Mouse (Mus musculus): ENCODE data around the gene Kirrel.
A peak's percentile ranks its signal among the peaks of the same experiment; 100 is the strongest.

The Kirrel gene

GRCm38 (mm10) chr3:87165291-87165881, 9.2 kb downstream of the Kirrel start:
- DNase-seq, result peak; percentile 55 to 72

GRCm38 (mm10) chr3:87164099-87164815, 10.3 kb downstream of the Kirrel start:
- no peak for DNase-seq

GRCm38 (mm10) chr3:87163116-87163515, 11.4 kb downstream of the Kirrel start:
- no peak for DNase-seq

- no peak for DNase-seq
Measured at GRCm38 (mm10) chr3:87162380-87162779, 12.2 kb downstream of the Kirrel start.

GRCm38 (mm10) chr3:87161601-87162000, 12.9 kb downstream of the Kirrel start:
- no peak for DNase-seq

- no peak for DNase-seq
Measured at GRCm38 (mm10) chr3:87160819-87161509, 13.6 kb downstream of the Kirrel start.

GRCm38 (mm10) chr3:87159190-87159589, 15.4 kb downstream of the Kirrel start:
- no peak for DNase-seq

GRCm38 (mm10) chr3:87157767-87158291, 16.7 kb downstream of the Kirrel start:
- DNase-seq, result peak; percentile 64 to 75

- no peak for DNase-seq
Measured at GRCm38 (mm10) chr3:87157297-87157696, 17.2 kb downstream of the Kirrel start.

GRCm38 (mm10) chr3:87154398-87155287, 19.9 kb downstream of the Kirrel start:
- DNase-seq, result no peak

GRCm38 (mm10) chr3:87153038-87153437, 21.5 kb downstream of the Kirrel start:
- DNase-seq, result no peak

GRCm38 (mm10) chr3:87152111-87152738, 22.3 kb downstream of the Kirrel start:
- no peak for DNase-seq

- no peak for DNase-seq
Measured at GRCm38 (mm10) chr3:87151294-87151826, 23.2 kb downstream of the Kirrel start.

- DNase-seq, result peak; percentile 63 to 80
Measured at GRCm38 (mm10) chr3:87150689-87151244, 23.8 kb downstream of the Kirrel start.

GRCm38 (mm10) chr3:87150056-87150688, 24.4 kb downstream of the Kirrel start:
- DNase-seq, result no peak

- DNase-seq, result no peak
Measured at GRCm38 (mm10) chr3:87149425-87149824, 25.1 kb downstream of the Kirrel start.

- no peak for DNase-seq
Measured at GRCm38 (mm10) chr3:87144476-87145240, 29.9 kb downstream of the Kirrel start.

- DNase-seq, result no peak
Measured at GRCm38 (mm10) chr3:87140284-87140683, 34.3 kb downstream of the Kirrel start.

- no peak for DNase-seq
Measured at GRCm38 (mm10) chr3:87136782-87137181, 37.8 kb downstream of the Kirrel start.

- DNase-seq, result no peak
Measured at GRCm38 (mm10) chr3:87134951-87135350, 39.6 kb downstream of the Kirrel start.
